Mouse (Mus musculus): ENCODE data around the gene Map2k7. TPM values are rescaled to one million over a fixed set of nuclear protein-coding genes. Genes with fewer than 3 reads are reported as not detected.
A peak's percentile ranks its signal among the peaks of the same experiment; 100 is the strongest.
"Not testable (repeated sequence)": the region's sequence is repeated elsewhere in the genome, so short reads cannot be mapped to it uniquely, and the experiment has no call there.

Map2k7 gene
- polyA plus RNA-seq, 1 experiment from 2014 or later: 30.6 TPM

DNA sequence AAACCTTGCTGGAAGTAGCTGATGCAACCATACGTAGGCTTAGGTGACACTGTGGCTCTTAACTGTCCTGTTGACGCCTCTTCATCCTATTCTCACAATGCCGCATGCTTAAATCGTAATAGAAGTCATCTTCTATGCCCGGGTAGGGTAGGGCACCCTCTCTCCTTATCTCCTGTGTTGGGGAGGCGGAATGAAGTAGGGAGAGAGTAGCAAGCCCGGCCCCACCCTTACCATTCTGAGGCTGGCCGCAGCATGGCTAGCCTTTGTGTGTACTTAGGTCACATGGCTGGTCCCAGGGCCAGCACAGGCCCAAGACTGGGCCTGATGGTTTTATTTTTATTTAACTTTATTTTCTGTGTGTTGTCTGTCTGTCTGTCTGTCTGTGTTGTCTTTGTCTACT is 8.7 kb downstream of the Map2k7 start:
- ATAC-seq (ENCODE audit: low FRiP score, low TSS enrichment): no peak
- Histone ChIP-seq H3K4me3 (ENCODE audit: low read length) (no peak overlapping the region), H3K4me2 (replicated peaks; ENCODE audit: low read depth, low read length) (no peak overlapping the region), H3K36me3 (ENCODE audit: insufficient read depth, low read length) (peaks cover 56% of the 10 kb centered on the region), H3K27ac (ENCODE audit: low read length) (no peak overlapping the region), H3K9me3 (ENCODE audit: low read length) (no peaks in the 10 kb centered on the region), H3K9ac (replicated peaks; ENCODE audit: low read length) (no peak overlapping the region), H3K4me1 (ENCODE audit: insufficient read depth, low read length) (peaks cover 15% of the 10 kb centered on the region), H3K27me3 (ENCODE audit: insufficient read depth, low read length) (no peaks in the 10 kb centered on the region)
- WGBS: 91% methylated on average over 8 of the region's 8 CpGs

DNA sequence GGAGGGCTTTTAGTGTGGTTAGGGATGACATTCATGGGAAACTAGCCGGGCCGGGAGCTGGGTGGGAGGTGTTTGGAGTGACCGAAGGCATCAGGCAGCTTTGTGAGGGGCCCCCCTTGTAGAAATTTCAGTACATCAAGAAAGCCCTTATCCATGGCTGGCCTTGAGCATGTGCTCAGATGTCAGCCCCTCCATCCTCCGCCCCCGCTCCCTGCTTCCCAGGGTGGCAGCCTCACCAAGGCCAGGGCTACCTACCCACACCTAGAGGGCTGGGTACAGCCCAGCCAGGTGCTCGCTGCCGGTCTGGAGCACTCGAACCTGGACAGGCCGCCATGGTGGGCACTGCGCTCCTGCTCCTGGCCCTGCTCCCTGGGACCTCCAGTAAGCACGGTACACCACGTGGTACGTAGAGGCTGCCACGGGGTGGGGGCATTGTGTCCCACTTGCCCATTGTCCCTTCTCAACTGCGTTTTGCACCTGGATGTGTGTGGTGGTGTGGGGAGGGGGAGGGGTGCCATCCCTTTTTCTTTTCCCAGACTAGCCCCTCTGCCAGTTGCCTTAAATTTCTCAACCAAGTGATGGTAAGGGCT is 9.5 kb downstream of the Map2k7 start, which contains the start of gene Tgfbr3l:
Tgfbr3l (plus strand) TSS at position 264 of the 590 bp plus-strand sequence.
- no peaks in the 10 kb centered on the region for H3K27me3 ChIP-seq (ENCODE audit: insufficient read depth, low read length)
- H3K4me3 ChIP-seq (ENCODE audit: low read length): no peak within 1 kb of the TSS
- H3K27ac ChIP-seq (ENCODE audit: low read length): peak within 1 kb of the TSS; percentile 3; the same call in 1 of the 2 replicates
- peaks cover 18% of the 10 kb centered on the region for H3K4me1 ChIP-seq (ENCODE audit: insufficient read depth, low read length)
- H3K9ac ChIP-seq (replicated peaks; ENCODE audit: low read length): no peak within 1 kb of the TSS; the same call in 1 of the 2 replicates
- ATAC-seq (ENCODE audit: low FRiP score, low TSS enrichment): no peak
- WGBS: 73% methylated on average over 15 of the region's 15 CpGs
- peaks cover 50% of the 10 kb centered on the region for H3K36me3 ChIP-seq (ENCODE audit: insufficient read depth, low read length)
- H3K4me2 ChIP-seq (replicated peaks; ENCODE audit: low read depth, low read length): 0 out of 2 replicates have a peak within 1 kb of the TSS, but pooled peaks have one; percentile 8
- no peaks in the 10 kb centered on the region for H3K9me3 ChIP-seq (ENCODE audit: low read length)

DNA sequence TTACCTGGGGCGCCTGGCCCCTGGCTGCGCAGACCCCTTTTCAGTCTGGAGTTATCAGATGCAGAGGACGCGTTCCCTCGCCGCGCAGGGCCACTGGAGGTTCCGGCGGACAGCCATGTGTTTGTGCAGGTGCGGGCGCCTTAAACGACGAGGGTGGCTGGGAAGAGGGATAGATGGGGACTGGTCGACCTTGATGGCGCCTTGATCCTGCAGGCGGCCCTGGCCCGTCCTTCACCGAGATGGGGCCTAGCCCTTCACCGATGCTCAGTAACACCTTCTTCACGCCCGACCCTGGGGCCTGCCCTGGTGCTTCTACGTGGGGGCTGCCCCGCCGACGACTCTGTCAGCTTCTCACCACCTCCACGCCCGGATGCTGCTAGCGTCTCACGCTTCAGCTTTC is 10.7 kb downstream of the Map2k7 start:
- Histone ChIP-seq H3K27me3 (ENCODE audit: insufficient read depth, low read length) (no peaks in the 10 kb centered on the region), H3K4me3 (ENCODE audit: low read length) (no peak overlapping the region), H3K9ac (replicated peaks; ENCODE audit: low read length) (peak overlapping the region; percentile 7), H3K9me3 (ENCODE audit: low read length) (no peaks in the 10 kb centered on the region), H3K4me1 (ENCODE audit: insufficient read depth, low read length) (peaks cover 26% of the 10 kb centered on the region), H3K4me2 (replicated peaks; ENCODE audit: low read depth, low read length) (0 out of 2 replicates have a peak overlapping the region, but pooled peaks have one; percentile 8), H3K36me3 (ENCODE audit: insufficient read depth, low read length) (peaks cover 38% of the 10 kb centered on the region), H3K27ac (ENCODE audit: low read length) (peak overlapping the region; percentile 3; the same call in 1 of the 2 replicates)
- 6% methylated on average over 29 of the region's 29 CpGs for WGBS
- no peak for ATAC-seq (ENCODE audit: low FRiP score, low TSS enrichment)

DNA sequence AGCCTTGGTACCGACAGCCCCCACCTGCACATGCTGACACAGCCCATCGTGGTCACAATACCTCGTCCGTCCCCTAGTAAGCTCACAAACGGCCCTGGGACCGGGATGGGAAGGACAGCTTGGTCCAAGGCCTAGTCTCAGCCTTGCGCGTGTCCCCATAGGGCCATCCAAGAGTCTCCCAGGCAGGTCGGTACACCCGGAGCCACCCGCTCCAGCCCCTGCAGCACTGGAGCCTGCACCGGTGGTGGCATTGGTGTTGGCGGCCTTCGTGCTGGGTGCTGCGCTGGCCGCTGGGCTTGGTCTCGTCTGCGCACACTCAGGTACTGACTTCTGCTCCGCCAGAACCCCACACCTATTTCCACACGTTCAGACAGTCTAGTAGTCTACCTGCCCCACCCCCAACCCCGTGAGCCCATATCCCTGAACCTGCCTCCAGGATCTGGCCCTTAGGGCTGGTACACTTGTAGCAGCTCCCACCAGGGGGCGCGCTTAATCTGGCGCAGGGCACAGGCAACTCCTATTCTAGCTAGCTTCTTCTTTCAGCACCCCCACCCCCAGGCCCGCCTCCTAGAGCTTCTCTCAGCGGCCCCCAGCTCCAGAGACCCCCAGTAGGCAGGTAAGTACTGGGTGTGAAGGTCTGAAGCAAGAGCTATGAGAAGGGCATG is 11.9 kb downstream of the Map2k7 start:
- peak overlapping the region; percentile 14; the same call in 1 of the 2 replicates for H3K9ac ChIP-seq (replicated peaks; ENCODE audit: low read length)
- H3K36me3 ChIP-seq (ENCODE audit: insufficient read depth, low read length): peaks cover 36% of the 10 kb centered on the region
- ATAC-seq (ENCODE audit: low FRiP score, low TSS enrichment): peak; percentile 3; the same call in 1 of the 2 replicates
- no peak overlapping the region for H3K4me2 ChIP-seq (replicated peaks; ENCODE audit: low read depth, low read length)
- WGBS: 43% methylated on average over 26 of the region's 26 CpGs
- no peaks in the 10 kb centered on the region for H3K27me3 ChIP-seq (ENCODE audit: insufficient read depth, low read length)
- H3K9me3 ChIP-seq (ENCODE audit: low read length): no peaks in the 10 kb centered on the region
- H3K27ac ChIP-seq (ENCODE audit: low read length): no peak overlapping the region
- peaks cover 29% of the 10 kb centered on the region for H3K4me1 ChIP-seq (ENCODE audit: insufficient read depth, low read length)
- no peak overlapping the region for H3K4me3 ChIP-seq (ENCODE audit: low read length)

DNA sequence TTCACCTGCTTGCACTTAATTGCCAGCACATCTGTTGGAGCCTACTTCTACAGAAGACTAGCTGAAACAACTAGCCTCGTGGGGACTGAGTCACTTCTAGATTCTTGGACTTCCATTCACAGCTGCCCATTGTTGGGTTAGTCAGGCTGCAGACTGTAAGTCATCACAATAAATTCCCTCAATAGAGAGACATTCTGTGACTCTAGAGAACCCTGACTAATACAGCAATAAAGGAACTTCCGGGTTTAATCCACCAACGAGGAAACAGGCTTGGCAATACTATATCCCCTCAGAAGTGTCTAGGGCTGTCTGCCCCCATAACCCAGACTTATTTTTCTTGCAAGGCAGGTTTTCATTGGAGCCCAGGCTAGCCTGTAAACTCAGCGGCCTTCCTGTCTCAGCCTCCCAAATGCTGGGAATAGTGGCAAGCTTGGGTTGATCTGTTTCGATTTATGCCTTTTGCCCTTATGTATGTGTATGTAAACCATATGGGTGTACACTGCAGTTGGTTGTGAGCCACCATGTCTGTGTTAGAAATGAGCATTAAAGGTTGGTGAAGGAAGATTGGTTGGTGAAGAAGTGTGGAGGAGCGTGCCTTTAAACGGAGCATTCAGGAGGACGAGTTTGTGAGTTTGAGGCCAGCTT is 13.7 kb downstream of the Map2k7 start:
- Histone ChIP-seq H3K9me3 (ENCODE audit: low read length) (no peaks in the 10 kb centered on the region), H3K4me1 (ENCODE audit: insufficient read depth, low read length) (peaks cover 33% of the 10 kb centered on the region), H3K9ac (replicated peaks; ENCODE audit: low read length) (peak overlapping the region; percentile 96), H3K4me3 (ENCODE audit: low read length) (peak overlapping the region; percentile 95), H3K27ac (ENCODE audit: low read length) (no peak overlapping the region; the same call in 1 of the 2 replicates), H3K27me3 (ENCODE audit: insufficient read depth, low read length) (no peaks in the 10 kb centered on the region), H3K36me3 (ENCODE audit: insufficient read depth, low read length) (peaks cover 34% of the 10 kb centered on the region), H3K4me2 (replicated peaks; ENCODE audit: low read depth, low read length) (peak overlapping the region; percentile 72)
- ATAC-seq (ENCODE audit: low FRiP score, low TSS enrichment): no peak
- 44% methylated on average over 8 of the region's 8 CpGs for WGBS

DNA sequence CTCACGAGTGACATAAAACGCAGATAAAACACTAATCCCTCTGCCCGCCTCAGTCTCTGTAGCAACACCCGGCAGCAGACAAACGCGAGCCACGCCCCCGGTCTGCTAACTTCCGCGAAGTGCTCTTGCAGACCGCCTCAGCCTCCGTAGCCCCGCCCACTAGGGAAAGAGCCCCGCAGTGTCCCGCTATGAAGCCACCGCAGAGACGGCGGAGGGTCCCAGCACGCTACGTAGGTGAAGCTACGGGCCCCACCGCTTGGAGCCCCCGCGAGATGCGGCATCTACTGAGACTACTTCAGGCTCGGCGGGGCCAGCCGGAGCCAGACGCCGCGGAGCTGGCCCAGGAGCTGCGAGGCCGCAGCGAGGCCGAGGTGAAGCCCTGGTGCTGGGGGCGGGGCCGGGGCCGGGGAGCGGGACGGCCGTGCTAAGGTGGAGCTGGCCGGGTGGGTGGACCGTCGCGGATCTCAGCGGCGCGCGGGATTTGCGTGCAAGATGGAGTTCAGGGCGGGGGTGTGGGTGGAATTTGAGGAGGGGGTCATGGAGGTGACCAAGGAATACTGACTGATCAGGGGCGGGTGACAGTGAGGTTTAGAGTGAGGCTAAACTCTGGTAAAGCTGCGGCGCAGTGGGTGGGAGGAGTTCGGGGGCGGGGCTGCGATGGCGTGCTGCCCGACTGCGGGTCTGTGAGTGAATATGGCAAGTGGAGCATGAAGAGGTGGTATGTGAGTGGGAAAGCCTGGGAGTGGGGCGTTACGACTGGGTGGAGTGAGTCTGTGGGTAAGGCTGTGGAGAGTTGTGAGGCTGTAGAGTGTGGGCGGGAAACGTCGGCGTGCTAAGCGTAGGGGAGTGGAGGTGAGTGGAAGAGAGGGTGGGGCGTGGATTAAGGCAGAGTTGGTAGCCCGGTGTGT is 14.6 kb downstream of the Map2k7 start, which contains the start of gene Snapc2:
Snapc2 (plus strand) TSS at position 147 of the 908 bp plus-strand sequence.
- peak within 1 kb of the TSS; percentile 95 for H3K4me3 ChIP-seq (ENCODE audit: low read length)
- H3K9ac ChIP-seq (replicated peaks; ENCODE audit: low read length): peak within 1 kb of the TSS; percentile 96
- H3K27me3 ChIP-seq (ENCODE audit: insufficient read depth, low read length): no peaks in the 10 kb centered on the region
- H3K4me1 ChIP-seq (ENCODE audit: insufficient read depth, low read length): peaks cover 42% of the 10 kb centered on the region
- peaks cover 28% of the 10 kb centered on the region for H3K36me3 ChIP-seq (ENCODE audit: insufficient read depth, low read length)
- peak within 1 kb of the TSS; percentile 96 for H3K27ac ChIP-seq (ENCODE audit: low read length)
- H3K4me2 ChIP-seq (replicated peaks; ENCODE audit: low read depth, low read length): peak within 1 kb of the TSS; percentile 72
- peak; percentile 88 for ATAC-seq (ENCODE audit: low FRiP score, low TSS enrichment)
- WGBS: under 1% methylated on average over 69 of the region's 69 CpGs
- no peaks in the 10 kb centered on the region for H3K9me3 ChIP-seq (ENCODE audit: low read length)

DNA sequence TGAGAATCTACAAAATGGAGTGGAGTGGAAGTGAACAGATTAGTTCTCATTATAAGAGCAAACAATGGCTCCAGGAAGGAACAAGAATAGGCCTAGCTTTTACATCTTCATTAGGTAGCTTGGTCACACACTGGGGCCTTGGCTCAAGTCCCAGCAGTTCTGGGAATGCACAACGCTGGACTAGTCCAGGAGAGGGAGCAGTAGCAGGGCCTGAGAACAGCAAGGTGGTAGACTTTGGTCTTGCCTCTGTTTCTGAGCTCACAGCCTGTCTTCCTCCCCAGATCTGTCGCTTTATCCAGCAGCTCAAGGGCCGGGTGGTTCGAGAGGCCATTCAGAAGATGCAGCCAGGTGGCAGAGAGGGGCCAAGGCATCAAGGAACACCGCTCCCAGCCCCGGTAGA is 15.5 kb downstream of the Map2k7 start:
- peak overlapping the region; percentile 96 for H3K9ac ChIP-seq (replicated peaks; ENCODE audit: low read length)
- 61% methylated on average over 6 of the region's 6 CpGs for WGBS
- peak overlapping the region; percentile 72 for H3K4me2 ChIP-seq (replicated peaks; ENCODE audit: low read depth, low read length)
- no peaks in the 10 kb centered on the region for H3K9me3 ChIP-seq (ENCODE audit: low read length)
- H3K27me3 ChIP-seq (ENCODE audit: insufficient read depth, low read length): no peaks in the 10 kb centered on the region
- H3K4me1 ChIP-seq (ENCODE audit: insufficient read depth, low read length): peaks cover 39% of the 10 kb centered on the region
- H3K4me3 ChIP-seq (ENCODE audit: low read length): peak overlapping the region; percentile 95
- H3K27ac ChIP-seq (ENCODE audit: low read length): no peak overlapping the region; the same call in 1 of the 2 replicates
- no peak for ATAC-seq (ENCODE audit: low FRiP score, low TSS enrichment)
- H3K36me3 ChIP-seq (ENCODE audit: insufficient read depth, low read length): peaks cover 28% of the 10 kb centered on the region

DNA sequence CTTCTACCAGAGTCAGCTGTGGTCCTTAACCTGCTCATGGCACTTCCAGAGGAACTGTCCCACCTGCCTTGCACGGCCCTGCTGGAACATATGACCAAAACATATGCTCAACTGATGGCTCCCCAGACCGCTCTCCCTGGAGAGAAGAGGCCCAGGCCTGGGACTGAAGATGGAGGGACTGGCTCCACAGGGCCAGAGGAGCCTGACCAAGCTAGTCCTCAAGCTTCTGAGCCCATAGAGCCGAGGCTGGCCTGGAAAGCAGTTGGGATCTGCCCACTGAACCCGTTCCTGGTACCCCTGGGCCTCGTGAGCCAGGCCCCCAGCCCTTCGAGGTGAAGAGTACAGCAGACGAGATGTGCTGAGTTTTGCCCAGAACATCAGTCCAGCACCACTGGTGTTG is 16.9 kb downstream of the Map2k7 start:
- not testable (repeated sequence) for H3K9ac ChIP-seq (replicated peaks; ENCODE audit: low read length); H3K27me3 ChIP-seq (ENCODE audit: insufficient read depth, low read length); H3K27ac ChIP-seq (ENCODE audit: low read length); ATAC-seq (ENCODE audit: low FRiP score, low TSS enrichment); H3K4me3 ChIP-seq (ENCODE audit: low read length); H3K9me3 ChIP-seq (ENCODE audit: low read length); H3K4me2 ChIP-seq (replicated peaks; ENCODE audit: low read depth, low read length)
- H3K4me1 ChIP-seq (ENCODE audit: insufficient read depth, low read length): peaks cover 35% of the 10 kb centered on the region
- H3K36me3 ChIP-seq (ENCODE audit: insufficient read depth, low read length): peaks cover 37% of the 10 kb centered on the region
- 82% methylated on average over 7 of the region's 7 CpGs for WGBS

DNA sequence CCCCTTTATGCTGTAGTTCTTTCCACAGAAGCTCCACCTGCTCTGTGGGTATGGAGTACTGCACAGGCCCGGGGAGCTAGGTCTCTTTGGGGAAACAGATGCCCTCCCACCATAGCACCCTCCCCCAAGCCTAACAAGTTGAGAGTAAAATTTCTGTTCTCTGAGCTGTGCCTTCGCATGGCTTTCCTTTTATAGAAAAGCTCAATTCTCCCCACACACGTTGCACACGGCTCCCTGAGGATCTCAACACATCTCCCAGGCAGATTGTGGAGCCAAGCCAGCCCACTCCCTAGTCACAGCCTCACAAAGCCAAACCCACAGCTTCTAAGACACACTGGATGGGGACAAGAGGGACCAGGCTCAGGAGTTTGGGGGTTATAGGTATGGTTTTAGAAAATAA is 18.4 kb downstream of the Map2k7 start:
- no peak overlapping the region for H3K4me3 ChIP-seq (ENCODE audit: low read length)
- no peak for ATAC-seq (ENCODE audit: low FRiP score, low TSS enrichment)
- no peaks in the 10 kb centered on the region for H3K9me3 ChIP-seq (ENCODE audit: low read length)
- 46% methylated on average over 4 of the region's 4 CpGs for WGBS
- peaks cover 50% of the 10 kb centered on the region for H3K36me3 ChIP-seq (ENCODE audit: insufficient read depth, low read length)
- no peak overlapping the region for H3K27ac ChIP-seq (ENCODE audit: low read length)
- H3K4me2 ChIP-seq (replicated peaks; ENCODE audit: low read depth, low read length): no peak overlapping the region
- no peak overlapping the region for H3K9ac ChIP-seq (replicated peaks; ENCODE audit: low read length)
- no peaks in the 10 kb centered on the region for H3K27me3 ChIP-seq (ENCODE audit: insufficient read depth, low read length)
- H3K4me1 ChIP-seq (ENCODE audit: insufficient read depth, low read length): peaks cover 34% of the 10 kb centered on the region
